Mouse (Mus musculus): Measurements from ENCODE around the gene Ccdc30.
"Not testable (repeated sequence)": the region's sequence is repeated elsewhere in the genome, so short reads cannot be mapped to it uniquely, and the experiment has no call there.

Gene Ccdc30

GRCm38 (mm10) chr4:119313756-119314155, 101.6 kb downstream of the Ccdc30 start:
- no peak for DNase-seq (ENCODE audit: extremely low spot score, low read depth, low spot score)

DNA sequence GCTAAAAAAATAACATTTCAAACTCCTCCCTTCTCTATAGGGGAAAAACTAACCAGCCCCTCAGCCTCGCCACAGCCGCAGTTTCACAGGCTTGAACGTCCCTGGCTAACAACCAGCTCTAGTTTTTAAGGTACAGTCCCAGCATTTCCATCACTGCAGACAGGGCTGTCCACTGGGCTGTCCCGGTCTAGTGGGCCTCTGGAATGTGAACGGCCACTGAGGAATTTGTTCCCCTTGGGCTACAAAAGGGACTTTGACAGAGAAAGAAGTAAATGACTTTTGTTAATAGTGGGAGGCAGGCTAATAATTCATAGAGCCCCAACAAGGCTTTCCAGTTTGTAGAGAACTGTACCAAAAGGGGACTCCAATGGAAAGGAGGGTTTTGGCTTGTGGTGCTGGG, 109.9 kb downstream of the Ccdc30 start:
- no peak for DNase-seq (ENCODE audit: extremely low spot score, low read depth, low spot score)

DNA sequence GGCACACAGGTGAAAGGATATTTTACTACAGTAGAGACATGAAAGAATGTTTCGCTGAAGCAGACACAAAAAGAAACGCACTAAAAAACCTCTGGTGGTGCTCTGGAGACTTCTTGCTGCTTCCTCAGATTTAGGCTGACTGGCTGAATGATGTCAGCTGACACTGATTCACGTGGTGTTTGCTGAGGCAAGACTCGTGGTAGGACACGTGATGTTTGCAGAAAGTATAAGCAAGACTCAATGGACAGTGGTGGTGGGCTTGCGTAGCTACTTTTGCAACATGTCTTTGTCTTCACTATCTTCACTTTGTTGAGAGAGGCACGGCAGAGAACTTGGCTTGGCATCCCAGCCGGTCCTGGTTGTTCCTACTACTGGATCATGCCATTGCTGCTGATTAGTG, 112.0 kb downstream of the Ccdc30 start:
- DNase-seq (ENCODE audit: extremely low spot score, low read depth, low spot score): no peak

DNA sequence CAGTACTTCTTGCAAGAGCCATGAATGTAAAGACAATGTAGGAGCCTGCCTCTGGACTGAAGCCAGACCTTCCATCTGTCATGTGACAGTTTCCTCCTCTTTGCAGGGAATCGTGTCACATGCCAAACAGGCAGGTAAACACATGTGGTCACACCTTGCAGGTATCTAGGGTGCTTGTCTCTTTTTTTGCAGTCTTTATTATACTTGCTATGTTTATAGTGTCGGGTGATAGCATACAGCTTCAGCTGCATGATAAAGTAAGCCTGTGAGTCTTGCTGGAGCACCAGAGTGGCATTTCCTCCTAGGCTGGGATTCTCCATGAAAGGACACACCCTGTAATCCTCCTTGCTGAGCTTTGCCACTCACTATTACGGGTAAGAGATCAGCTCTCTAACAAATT, 113.5 kb downstream of the Ccdc30 start:
- DNase-seq (ENCODE audit: extremely low spot score, low read depth, low spot score): no peak

DNA sequence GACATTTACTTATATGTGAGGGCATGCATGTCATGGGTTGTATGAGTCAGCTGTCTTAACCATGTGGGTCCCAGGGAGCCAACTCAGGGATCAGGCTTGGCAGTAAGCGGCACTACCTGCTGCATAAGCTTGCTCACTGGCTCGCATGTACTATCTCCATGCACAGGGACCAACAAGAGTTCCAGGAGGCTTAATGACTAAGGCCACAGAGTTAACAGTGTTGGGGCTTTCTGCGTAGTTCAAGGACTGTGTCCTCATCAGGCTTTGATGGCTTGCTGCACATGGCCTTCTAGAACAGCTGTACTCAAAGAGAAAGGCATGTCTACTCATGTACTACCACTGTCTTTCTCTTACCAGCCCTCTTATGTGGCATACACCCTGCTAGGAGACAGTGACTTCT, 114.6 kb downstream of the Ccdc30 start:
- no peak for DNase-seq (ENCODE audit: extremely low spot score, low read depth, low spot score)

GRCm38 (mm10) chr4:119297361-119297760, 118.0 kb downstream of the Ccdc30 start:
- DNase-seq (ENCODE audit: extremely low spot score, low read depth, low spot score): no peak

DNA sequence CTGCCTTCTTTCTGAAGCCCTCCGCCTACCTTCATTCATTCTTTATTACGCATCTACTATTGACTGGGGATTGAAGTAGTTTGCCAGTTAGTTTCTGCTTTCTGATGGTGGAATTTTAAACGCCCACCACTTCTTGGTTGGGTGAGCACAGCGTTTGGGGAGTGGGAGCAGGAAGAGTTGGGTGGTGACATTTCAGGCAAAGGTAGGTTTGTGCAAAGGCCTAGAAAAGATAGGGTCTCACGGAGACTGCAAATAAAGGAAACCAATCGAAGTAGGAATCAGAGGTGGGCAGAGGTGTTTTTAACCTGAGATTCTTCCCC, 120.2 kb downstream of the Ccdc30 start:
- no peak for DNase-seq (ENCODE audit: extremely low spot score, low read depth, low spot score)

- peak; percentile 93 for DNase-seq (ENCODE audit: extremely low spot score, low read depth, low spot score)
Observed at GRCm38 (mm10) chr4:119294415-119295133, 120.7 kb downstream of the Ccdc30 start, which contains the start of gene Ybx1. Ybx1 (minus strand) TSS chr4:119294604.

GRCm38 (mm10) chr4:119293574-119294258, 121.6 kb downstream of the Ccdc30 start:
- no peak for DNase-seq (ENCODE audit: extremely low spot score, low read depth, low spot score)

GRCm38 (mm10) chr4:119292771-119293573, 122.3 kb downstream of the Ccdc30 start:
- peak; percentile 26 for DNase-seq (ENCODE audit: extremely low spot score, low read depth, low spot score)

GRCm38 (mm10) chr4:119291921-119292320, 123.4 kb downstream of the Ccdc30 start:
- no peak for DNase-seq (ENCODE audit: extremely low spot score, low read depth, low spot score)

GRCm38 (mm10) chr4:119285336-119285735, 130.0 kb downstream of the Ccdc30 start:
- no peak for DNase-seq (ENCODE audit: extremely low spot score, low read depth, low spot score)

DNA sequence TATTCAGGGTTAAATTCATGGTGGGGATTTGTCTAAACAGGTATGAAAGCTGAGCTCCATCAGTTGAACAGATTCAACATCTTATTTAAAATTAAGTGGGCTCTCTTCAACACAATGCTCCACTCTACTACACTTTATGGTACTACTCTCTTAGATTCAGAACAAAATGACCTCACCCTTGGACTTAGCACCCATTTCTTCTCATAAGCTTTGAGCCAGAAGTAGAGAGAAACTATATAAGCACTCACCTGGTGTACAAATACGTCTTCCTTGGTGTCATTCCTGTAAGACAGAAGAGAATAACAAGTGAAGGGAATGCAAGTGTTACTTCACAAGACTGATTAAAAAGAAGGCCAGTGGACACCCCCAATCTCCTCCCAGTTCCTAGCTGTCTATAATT, 130.5 kb downstream of the Ccdc30 start:
- DNase-seq (ENCODE audit: extremely low spot score, low read depth, low spot score): no peak

DNA sequence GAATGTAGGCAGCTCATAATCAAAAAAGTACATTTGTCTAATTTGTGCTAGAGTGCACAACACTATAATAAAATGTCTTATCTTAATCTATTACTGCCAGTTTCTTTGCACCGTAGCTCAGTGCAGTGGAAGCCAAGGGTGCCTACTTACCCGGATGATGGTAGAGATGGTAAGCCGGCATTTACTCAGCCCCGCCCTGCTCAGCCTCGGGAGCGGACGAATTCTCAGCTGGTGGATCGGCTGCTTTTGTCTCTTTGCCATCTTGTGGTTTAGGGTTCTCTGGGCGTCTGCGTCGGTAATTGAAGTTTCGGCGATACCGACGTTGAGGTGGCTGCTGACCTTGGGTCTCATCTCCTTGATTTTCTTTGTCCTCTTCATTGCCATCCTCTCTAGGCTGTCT, 136.5 kb downstream of the Ccdc30 start:
- not testable (repeated sequence) for DNase-seq (ENCODE audit: extremely low spot score, low read depth, low spot score)

GRCm38 (mm10) chr4:119275726-119276125, 139.6 kb downstream of the Ccdc30 start:
- no peak for DNase-seq (ENCODE audit: extremely low spot score, low read depth, low spot score)

DNA sequence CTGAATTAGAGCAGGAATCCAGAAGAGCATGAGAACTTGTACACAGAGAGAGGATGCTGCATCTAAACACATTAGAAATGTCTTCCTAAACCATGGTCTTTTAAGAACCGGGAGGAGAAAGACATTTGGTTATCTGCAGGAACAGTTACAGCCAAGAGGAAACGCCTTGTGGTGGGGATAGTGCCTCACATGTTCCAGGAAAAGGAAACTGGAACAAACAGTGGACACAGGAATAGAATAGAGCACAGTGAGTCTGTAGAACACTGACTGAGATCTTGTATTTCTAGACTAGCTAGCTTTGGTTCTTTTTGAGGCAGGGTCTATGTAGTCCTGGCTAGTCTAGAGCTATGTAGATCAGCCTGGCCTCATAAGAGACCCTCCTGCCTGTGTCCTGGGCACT, 140.1 kb downstream of the Ccdc30 start:
- DNase-seq (ENCODE audit: extremely low spot score, low read depth, low spot score): no peak

GRCm38 (mm10) chr4:119274627-119275026, 140.7 kb downstream of the Ccdc30 start:
- no peak for DNase-seq (ENCODE audit: extremely low spot score, low read depth, low spot score)
